Mouse (Mus musculus): ENCODE data around the gene Mri1.

GRCm38 (mm10) chr8:84202938-84203917 lies 53.9 kb downstream of the Mri1 start:
- TF ChIP-seq CTCF (IDR thresholded peaks at IDR 0.05; ENCODE audit: extremely low read depth, insufficient read depth, insufficient read length, insufficient replicate concordance) (no peak), POLR2A (IDR thresholded peaks at IDR 0.05; ENCODE audit: low read depth, low read length) (peak; percentile 16)
